Mouse (Mus musculus): ENCODE results near the gene Tcaf3.

Gene Tcaf3

GRCm38 (mm10) chr6:42542036-42543031, 55.2 kb downstream of the Tcaf3 start:
- DNase-seq: peak; percentile 65

GRCm38 (mm10) chr6:42540681-42541080, 56.8 kb downstream of the Tcaf3 start:
- no peak for DNase-seq

GRCm38 (mm10) chr6:42539711-42540110, 57.8 kb downstream of the Tcaf3 start:
- no peak for DNase-seq
